Mouse (Mus musculus): ENCODE results near the gene Sema6d.

- no peak for TF ChIP-seq CTCF (conservative IDR thresholded peaks at IDR 0.05; ENCODE audit: insufficient read depth, insufficient read length, low read depth, low read length)
- TF ChIP-seq POLR2A (IDR thresholded peaks at IDR 0.05; ENCODE audit: low read depth, low read length), result no peak
Measured at GRCm38 (mm10) chr2:124627664-124628063, 537.9 kb downstream of the Sema6d start.
